Mouse (Mus musculus) kidney, embryonic 16.5 days (tissue): ENCODE measurements around the gene Jpt1. TPM values are rescaled to one million over a fixed set of nuclear protein-coding genes. Genes with fewer than 3 reads are reported as not detected.
"Not testable (repeated sequence)": the region's sequence is repeated elsewhere in the genome, so short reads cannot be mapped to it uniquely, and the experiment has no call there.

Experiments
- ATAC-seq: fragments of 200-750 bp; cut with Nextera tagmentation; 2 replicates; pipeline ENCODE4 v1.8.0; 2017; ENCODE audit warnings: moderate TSS enrichment; ENCODE audit not compliant: low FRiP score, low TSS enrichment
- H3K27ac ChIP-seq: fragments of 300-500 bp; sonication (generic); 2 replicates; pipeline ENCODE4 v1.5.1; 2014; ENCODE audit warnings: low read length
- H3K27me3 ChIP-seq: fragments of 300-500 bp; sonication (generic); 2 replicates; pipeline ENCODE4 v1.6.1; 2014; ENCODE audit warnings: low read length, control low read depth, mixed read lengths; ENCODE audit not compliant: insufficient read depth
- H3K36me3 ChIP-seq: fragments of 300-500 bp; sonication (generic); 2 replicates; pipeline ENCODE4 v1.6.1; 2014; ENCODE audit warnings: low read length, control low read depth, mixed read lengths; ENCODE audit not compliant: insufficient read depth
- H3K4me1 ChIP-seq: fragments of 300-500 bp; sonication (generic); 2 replicates; pipeline ENCODE4 v1.6.1; 2014; ENCODE audit warnings: low read length, control low read depth, mixed read lengths; ENCODE audit not compliant: insufficient read depth
- H3K4me2 ChIP-seq: fragments of 300-500 bp; sonication (generic); replicated peaks from 2 replicates; pipeline ENCODE4 v1.6.1; 2014; ENCODE audit warnings: low read depth, low read length
- H3K4me3 ChIP-seq: fragments of 300-500 bp; sonication (generic); 2 replicates; pipeline ENCODE4 v1.5.1; 2014; ENCODE audit warnings: mild to moderate bottlenecking, low read length
- H3K9ac ChIP-seq: fragments of 300-500 bp; sonication (generic); replicated peaks from 2 replicates; pipeline ENCODE4 v1.6.1; 2014; ENCODE audit warnings: low read length
- H3K9me3 ChIP-seq: fragments of 300-500 bp; sonication (generic); 2 replicates; pipeline ENCODE4 v1.6.1; 2016; ENCODE audit warnings: low read length, control low read depth
- WGBS: fragments of 180-500 bp; shearing (Covaris S2); extraction: QIAGEN DNeasy Blood & Tissue Kit; methylation state at CpG from one replicate; pipeline ENCODE4 v1.1.7; 2014; 5-methylcytosine and 5-hydroxymethylcytosine counted together
- polyA plus RNA-seq: library from polyadenylated mRNA; unstranded; fragments of >200 nt; fragmentation: Nextera tagmentation; extraction: Ambion mirVana; gene quantifications from 2 replicates; pipeline ENCODE4 v1.2.1, GENCODE M21; 2015

Gene Jpt1
- polyA plus RNA-seq, 1 experiment from 2014 or later = 461 TPM

DNA sequence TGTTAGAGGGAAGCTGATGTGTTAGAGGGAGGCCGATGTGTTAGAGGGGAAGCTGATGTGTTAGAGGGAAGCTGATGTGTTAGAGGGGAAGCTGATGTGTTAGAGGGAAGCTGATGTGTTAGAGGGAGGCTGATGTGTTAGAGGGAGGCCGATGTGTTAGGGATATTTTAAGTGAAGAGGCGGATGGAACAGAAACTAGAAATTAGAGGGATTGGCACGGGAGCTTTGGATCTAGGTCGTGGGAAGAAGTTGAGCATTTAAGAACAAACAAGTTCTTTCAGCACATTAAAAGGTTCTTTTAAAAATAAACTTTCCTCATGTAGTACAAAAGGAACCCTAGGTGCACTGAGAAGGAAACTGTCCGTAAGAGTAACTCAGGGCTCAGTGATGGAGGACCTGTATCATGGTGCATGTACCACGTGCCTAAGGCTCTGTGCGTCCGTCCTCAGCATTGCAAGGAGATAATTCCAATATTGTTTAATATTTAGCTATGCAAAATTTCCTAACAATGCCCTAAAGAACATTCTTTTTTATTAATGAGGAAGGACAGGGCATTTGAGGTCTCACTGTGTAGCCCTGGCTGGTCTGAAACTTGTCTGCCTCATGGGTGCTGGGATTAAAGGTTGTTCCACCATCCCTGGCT lies 35.8 kb downstream of the Jpt1 start:
- no peak overlapping the region for H3K27ac ChIP-seq

DNA sequence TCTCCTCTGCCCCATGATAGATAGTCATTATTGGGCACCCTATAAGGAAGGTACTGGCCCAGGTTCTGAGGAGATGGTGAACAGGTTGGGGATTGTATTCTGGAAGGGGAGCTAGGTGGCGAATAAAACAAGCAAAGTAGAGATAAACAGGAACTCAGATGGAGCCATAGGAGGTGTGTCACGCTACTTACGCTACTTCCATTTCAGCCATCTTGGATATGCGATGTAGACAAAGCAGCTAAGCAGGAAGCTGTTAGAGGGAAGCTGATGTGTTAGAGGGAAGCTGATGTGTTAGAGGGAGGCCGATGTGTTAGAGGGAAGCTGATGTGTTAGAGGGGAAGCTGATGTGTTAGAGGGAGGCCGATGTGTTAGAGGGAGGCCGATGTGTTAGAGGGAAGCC lies 36.8 kb downstream of the Jpt1 start:
- not testable (repeated sequence) for H3K27ac ChIP-seq, H3K4me2 ChIP-seq, H3K27me3 ChIP-seq, H3K9ac ChIP-seq, H3K36me3 ChIP-seq, H3K4me3 ChIP-seq, ATAC-seq, H3K9me3 ChIP-seq
- 89% methylated on average over 7 of the region's 7 CpGs for WGBS
- peaks cover 39% of the 10 kb centered on the region for H3K4me1 ChIP-seq

More for the DNA sequence above, 35.8 kb downstream of the Jpt1 start:
- no peak for ATAC-seq
- H3K27me3 ChIP-seq = no peaks in the 10 kb centered on the region
- H3K4me1 ChIP-seq = peaks cover 30% of the 10 kb centered on the region
- H3K9ac ChIP-seq = no peak overlapping the region
- H3K4me2 ChIP-seq = no peak overlapping the region
- H3K36me3 ChIP-seq = peaks cover 3% of the 10 kb centered on the region; the same call in 1 of the 2 replicates
- no peaks in the 10 kb centered on the region for H3K9me3 ChIP-seq
- H3K4me3 ChIP-seq = no peak overlapping the region
- 87% methylated on average over 9 of the region's 9 CpGs for WGBS

DNA sequence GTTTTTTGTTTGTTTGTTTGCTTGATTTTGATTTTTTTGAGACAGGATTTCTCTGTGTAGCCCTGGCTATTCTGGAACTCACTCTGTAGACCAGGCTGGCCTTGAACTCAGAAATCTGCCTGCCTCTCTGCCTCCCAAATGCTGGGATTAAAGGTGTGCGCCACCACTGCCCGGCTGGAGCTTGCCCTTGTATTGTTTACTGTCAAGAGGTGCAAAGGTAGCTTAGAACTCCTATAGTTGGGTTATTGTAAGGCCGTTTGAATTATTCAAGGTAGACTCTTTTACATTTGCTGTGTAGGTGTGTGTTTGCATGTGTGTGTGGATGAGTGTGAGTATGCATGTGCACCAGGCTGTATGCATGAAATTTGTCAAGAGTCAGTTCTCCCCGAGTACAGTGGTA lies 37.6 kb downstream of the Jpt1 start:
- not testable (repeated sequence) for ATAC-seq, H3K27ac ChIP-seq, H3K36me3 ChIP-seq, H3K9me3 ChIP-seq, H3K27me3 ChIP-seq
- Histone ChIP-seq H3K9ac (peak overlapping the region; percentile 78; the same call in 1 of the 2 replicates), H3K4me2 (peak overlapping the region; percentile 94), H3K4me1 (peaks cover 39% of the 10 kb centered on the region), H3K4me3 (peak overlapping the region; percentile 96; the same call in 1 of the 2 replicates)
- WGBS = 81% methylated on average over 4 of the region's 4 CpGs

DNA sequence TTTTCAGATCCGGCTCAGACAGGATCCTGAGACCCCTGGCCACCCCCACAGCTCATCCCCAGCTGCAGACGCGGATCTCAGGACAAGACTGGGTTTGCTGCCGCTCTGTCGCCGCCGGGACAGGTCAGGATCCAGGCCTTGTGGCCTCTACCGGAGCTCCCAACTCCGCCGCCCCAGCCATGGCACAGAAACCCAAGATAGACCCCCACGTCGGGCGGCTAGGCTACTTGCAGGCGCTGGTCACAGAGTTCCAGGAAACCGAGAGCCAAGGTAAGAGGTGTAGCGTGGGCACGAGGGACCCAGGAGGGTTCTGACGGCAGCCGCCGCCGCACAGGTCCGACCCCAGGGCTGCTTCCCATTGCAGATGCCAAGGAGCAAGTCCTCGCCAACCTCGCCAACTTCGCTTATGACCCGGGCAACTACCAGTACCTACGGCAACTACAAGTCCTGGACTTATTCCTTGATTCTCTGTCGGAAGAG lies 38.4 kb downstream of the Jpt1 start:
- Histone ChIP-seq H3K4me3 (peak overlapping the region; percentile 96), H3K9me3 (no peaks in the 10 kb centered on the region), H3K4me2 (peak overlapping the region; percentile 94), H3K9ac (peak overlapping the region; percentile 78), H3K27me3 (no peaks in the 10 kb centered on the region), H3K27ac (peak overlapping the region; percentile 84; the same call in 1 of the 2 replicates), H3K4me1 (peaks cover 39% of the 10 kb centered on the region), H3K36me3 (peaks cover 3% of the 10 kb centered on the region; the same call in 1 of the 2 replicates)
- ATAC-seq = peak; percentile 1; the same call in 1 of the 2 replicates
- WGBS = 2% methylated on average over 28 of the region's 28 CpGs

DNA sequence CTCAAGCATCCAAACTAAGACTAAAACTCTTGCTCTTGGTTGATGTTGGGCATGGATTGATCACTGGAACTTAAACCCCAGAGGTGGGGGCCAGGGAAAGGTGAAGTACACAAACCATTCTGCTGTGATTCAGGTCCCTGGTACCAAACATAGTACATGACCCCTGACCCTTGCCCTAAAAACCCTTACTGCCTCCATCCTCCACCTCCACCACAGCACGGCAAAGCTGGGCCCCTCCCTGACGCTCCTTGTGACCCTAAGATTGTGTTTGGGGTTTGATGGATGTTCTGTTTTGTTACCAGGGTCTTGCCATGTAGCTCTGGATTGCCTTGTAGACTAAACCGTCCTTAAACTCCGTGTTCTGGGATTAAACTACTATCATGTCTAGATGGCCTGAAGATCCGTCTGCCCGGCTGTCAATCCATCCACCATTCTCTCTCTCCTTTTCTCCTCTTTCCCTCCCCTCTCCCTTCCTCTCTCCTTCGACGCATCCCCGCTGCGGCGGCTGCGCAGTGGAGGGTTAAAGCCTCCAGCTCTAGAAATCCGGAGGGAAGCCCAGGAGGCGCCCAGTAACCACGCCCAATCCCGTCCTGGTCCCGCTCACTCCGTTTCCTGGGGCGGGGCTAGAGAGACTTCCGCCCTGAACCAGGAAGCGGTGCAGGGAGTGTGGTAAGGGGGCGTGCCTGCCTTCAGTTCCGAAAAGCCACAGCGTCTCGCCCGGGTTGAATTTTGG lies 39.0 kb downstream of the Jpt1 start, which contains the start of gene Armc7:
Armc7 (plus strand) TSS at position 643 of the 733 bp plus-strand sequence.
- H3K4me2 ChIP-seq = peak within 1 kb of the TSS; percentile 94
- H3K9me3 ChIP-seq = no peaks in the 10 kb centered on the region
- peak within 1 kb of the TSS; percentile 78 for H3K9ac ChIP-seq
- H3K36me3 ChIP-seq = peaks cover 5% of the 10 kb centered on the region; the same call in 1 of the 2 replicates
- peak within 1 kb of the TSS; percentile 84 for H3K27ac ChIP-seq
- H3K4me3 ChIP-seq = peak within 1 kb of the TSS; percentile 96
- peaks cover 39% of the 10 kb centered on the region for H3K4me1 ChIP-seq
- no peaks in the 10 kb centered on the region for H3K27me3 ChIP-seq
- 1% methylated on average over 26 of the region's 26 CpGs for WGBS
- ATAC-seq = peak; percentile 98

DNA sequence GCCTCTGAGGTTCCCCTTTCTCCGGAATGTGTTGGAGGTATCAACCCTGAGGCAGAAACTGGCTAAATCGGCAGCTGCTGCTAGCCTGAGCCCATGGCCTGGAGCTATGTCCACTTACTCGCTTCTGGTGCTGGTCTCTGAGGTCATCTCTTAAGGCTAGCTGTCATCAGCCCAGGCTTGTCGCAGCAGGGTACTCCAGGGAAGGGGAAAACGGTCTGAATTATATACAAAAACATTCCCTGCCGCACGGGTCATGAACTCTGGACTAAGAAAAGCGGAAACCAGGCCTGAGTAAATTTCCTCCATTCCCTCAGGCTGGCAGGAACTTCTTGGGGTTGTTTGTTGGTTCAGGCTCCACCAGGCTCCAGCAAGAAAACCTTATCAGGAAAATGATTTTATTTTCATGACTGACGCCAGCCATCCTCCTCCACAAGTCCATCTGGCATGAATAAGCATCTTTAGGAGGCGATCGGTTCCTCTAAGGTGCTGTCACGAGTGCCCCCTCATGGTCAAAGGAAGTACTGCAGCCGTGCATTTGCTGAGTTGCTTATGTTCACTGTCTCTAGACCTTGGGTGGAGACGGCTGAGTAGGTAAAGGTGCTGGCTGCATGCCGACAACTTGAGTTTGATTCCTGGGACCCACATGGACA lies 40.4 kb downstream of the Jpt1 start:
- H3K4me1 ChIP-seq = peaks cover 39% of the 10 kb centered on the region
- peak; percentile 33 for ATAC-seq
- H3K4me3 ChIP-seq = no peak overlapping the region
- 0 out of 2 replicates have a peak, but pooled peaks cover 3% of the 10 kb centered on the region for H3K36me3 ChIP-seq
- no peaks in the 10 kb centered on the region for H3K27me3 ChIP-seq
- H3K4me2 ChIP-seq = peak overlapping the region; percentile 18
- peak overlapping the region; percentile 7; the same call in 1 of the 2 replicates for H3K9ac ChIP-seq
- no peaks in the 10 kb centered on the region for H3K9me3 ChIP-seq
- H3K27ac ChIP-seq = peak overlapping the region; percentile 84
- 6% methylated on average over 15 of the region's 15 CpGs for WGBS

DNA sequence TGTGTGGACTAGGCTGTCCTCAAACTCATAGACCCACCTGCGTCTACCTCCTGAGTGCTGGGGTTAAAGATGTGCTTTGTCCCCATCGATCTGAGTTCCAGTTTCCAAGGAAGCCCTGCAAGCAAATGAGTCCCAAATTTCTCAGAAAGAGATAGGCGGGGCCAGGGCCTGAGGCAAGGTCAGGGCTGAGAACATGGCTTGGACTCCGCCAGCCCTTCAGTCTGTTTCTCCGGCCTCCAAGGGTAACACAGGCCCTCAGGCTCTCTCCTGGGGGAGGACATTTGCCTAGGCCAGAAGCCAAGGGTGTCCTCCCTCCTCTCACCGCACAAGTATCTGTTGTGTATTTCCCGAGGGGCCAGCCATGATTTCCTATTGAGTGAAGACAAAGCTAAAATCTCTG lies 42.0 kb downstream of the Jpt1 start:
- no peak for ATAC-seq
- H3K9me3 ChIP-seq = no peaks in the 10 kb centered on the region
- no peak overlapping the region for H3K4me3 ChIP-seq
- no peak overlapping the region for H3K9ac ChIP-seq
- WGBS = 83% methylated on average over 7 of the region's 7 CpGs
- H3K4me2 ChIP-seq = no peak overlapping the region
- H3K27ac ChIP-seq = no peak overlapping the region
- 0 out of 2 replicates have a peak, but pooled peaks cover 3% of the 10 kb centered on the region for H3K36me3 ChIP-seq
- no peaks in the 10 kb centered on the region for H3K27me3 ChIP-seq
- H3K4me1 ChIP-seq = peaks cover 41% of the 10 kb centered on the region

DNA sequence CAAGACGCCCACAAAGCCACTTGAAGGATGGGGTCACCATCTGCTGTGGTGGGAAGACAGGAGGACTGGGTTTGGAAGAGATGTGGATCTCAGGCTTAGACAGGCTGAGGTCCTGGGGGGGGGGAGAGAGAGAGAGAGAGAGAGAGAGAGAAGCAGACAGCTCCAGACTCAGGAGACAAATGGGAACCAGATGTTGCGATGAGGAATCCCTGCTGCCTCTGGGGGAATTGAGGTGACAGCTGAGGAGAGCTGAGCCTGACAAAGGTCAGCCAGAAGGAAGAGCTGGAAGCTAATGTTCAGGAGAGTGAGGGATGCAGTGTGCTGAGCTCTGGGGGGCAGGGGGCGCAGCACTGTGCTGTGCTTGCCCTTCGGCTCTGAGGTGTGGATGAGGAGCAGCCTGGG lies 47.0 kb downstream of the Jpt1 start:
- Histone ChIP-seq H3K27ac (no peak overlapping the region), H3K4me2 (no peak overlapping the region), H3K36me3 (0 out of 2 replicates have a peak, but pooled peaks cover 3% of the 10 kb centered on the region), H3K9ac (no peak overlapping the region), H3K9me3 (no peaks in the 10 kb centered on the region), H3K4me1 (peaks cover 3% of the 10 kb centered on the region; the same call in 1 of the 2 replicates), H3K27me3 (no peaks in the 10 kb centered on the region), H3K4me3 (no peak overlapping the region)
- no peak for ATAC-seq
- 15% methylated on average over 4 of the region's 4 CpGs for WGBS

DNA sequence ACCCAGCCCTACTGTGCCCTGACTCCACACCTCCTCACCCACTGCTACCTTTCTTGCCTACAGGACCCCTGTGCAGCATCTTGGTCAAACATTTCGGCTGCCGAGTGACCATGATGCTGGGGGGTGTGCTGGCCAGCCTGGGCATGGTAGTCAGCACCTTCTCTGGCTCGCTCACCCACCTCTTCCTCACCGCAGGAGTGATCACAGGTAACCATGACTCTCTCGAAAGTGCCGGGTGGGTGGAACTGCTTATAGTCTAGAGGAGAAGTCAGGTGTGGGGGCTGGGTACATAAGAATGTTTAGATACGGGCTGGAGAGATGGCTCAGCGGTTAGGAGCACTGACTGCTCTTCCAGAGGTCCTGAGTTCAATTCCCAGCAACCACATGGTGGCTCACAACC lies 49.3 kb downstream of the Jpt1 start:
- no peak for ATAC-seq
- Histone ChIP-seq H3K27me3 (no peaks in the 10 kb centered on the region), H3K9me3 (no peaks in the 10 kb centered on the region), H3K4me3 (no peak overlapping the region), H3K27ac (no peak overlapping the region), H3K36me3 (no peaks in the 10 kb centered on the region), H3K4me1 (peaks cover 3% of the 10 kb centered on the region; the same call in 1 of the 2 replicates), H3K9ac (no peak overlapping the region), H3K4me2 (0 out of 2 replicates have a peak overlapping the region, but pooled peaks have one; percentile 38)
- WGBS = 79% methylated on average over 8 of the region's 8 CpGs
